Mouse (Mus musculus): Measurements from ENCODE around the gene Tbx3. TPM values are rescaled to one million over a fixed set of nuclear protein-coding genes. Genes with fewer than 3 reads are reported as not detected.

Gene Tbx3
- polyA plus RNA-seq, 1 experiment from 2014 or later = 12.8 TPM

GRCm38 (mm10) chr5:119634861-119635260 is 35.6 kb upstream of the Tbx3 start:
- H3K27me3 ChIP-seq (ENCODE audit: control insufficient read depth, insufficient read depth, low read length) = peaks cover 43% of the 10 kb centered on the region
- no peak for ATAC-seq (replicated peaks; ENCODE audit: insufficient number of reproducible peaks, low FRiP score, low TSS enrichment)
- no peaks in the 10 kb centered on the region for H3K9me3 ChIP-seq (replicated peaks; ENCODE audit: control insufficient read depth, low read length)
- no peak overlapping the region for H3K27ac ChIP-seq (ENCODE audit: low read depth, low read length)
- H3K4me3 ChIP-seq (ENCODE audit: low read depth, low read length) = no peak overlapping the region
- 62% methylated on average over 2 of the region's 2 CpGs for WGBS (ENCODE audit: insufficient replicate concordance)
- no peak overlapping the region for H3K4me2 ChIP-seq
- no peaks in the 10 kb centered on the region for H3K36me3 ChIP-seq (ENCODE audit: control insufficient read depth, insufficient read depth, low read length)
- H3K9ac ChIP-seq (ENCODE audit: low read depth, low read length) = no peak overlapping the region
- H3K4me1 ChIP-seq (ENCODE audit: control insufficient read depth, insufficient read depth, low read length) = peaks cover 21% of the 10 kb centered on the region

- WGBS (ENCODE audit: insufficient replicate concordance) = 27% methylated on average over 12 of the region's 12 CpGs
- ATAC-seq (replicated peaks; ENCODE audit: insufficient number of reproducible peaks, low FRiP score, low TSS enrichment) = no peak
- no peak overlapping the region for H3K27ac ChIP-seq (ENCODE audit: low read depth, low read length)
- no peaks in the 10 kb centered on the region for H3K9me3 ChIP-seq (replicated peaks; ENCODE audit: control insufficient read depth, low read length)
- no peak overlapping the region for H3K4me2 ChIP-seq
- H3K4me3 ChIP-seq (ENCODE audit: low read depth, low read length) = no peak overlapping the region
- peaks cover 20% of the 10 kb centered on the region for H3K4me1 ChIP-seq (ENCODE audit: control insufficient read depth, insufficient read depth, low read length)
- no peaks in the 10 kb centered on the region for H3K36me3 ChIP-seq (ENCODE audit: control insufficient read depth, insufficient read depth, low read length)
- H3K27me3 ChIP-seq (ENCODE audit: control insufficient read depth, insufficient read depth, low read length) = peaks cover 57% of the 10 kb centered on the region
- H3K9ac ChIP-seq (ENCODE audit: low read depth, low read length) = no peak overlapping the region
Measured at GRCm38 (mm10) chr5:119638300-119638699, 32.2 kb upstream of the Tbx3 start.

GRCm38 (mm10) chr5:119641094-119641493 is 29.4 kb upstream of the Tbx3 start:
- peaks cover 64% of the 10 kb centered on the region for H3K27me3 ChIP-seq (ENCODE audit: control insufficient read depth, insufficient read depth, low read length)
- H3K4me2 ChIP-seq = no peak overlapping the region
- peaks cover 14% of the 10 kb centered on the region for H3K4me1 ChIP-seq (ENCODE audit: control insufficient read depth, insufficient read depth, low read length)
- ATAC-seq (replicated peaks; ENCODE audit: insufficient number of reproducible peaks, low FRiP score, low TSS enrichment) = no peak
- no peaks in the 10 kb centered on the region for H3K36me3 ChIP-seq (ENCODE audit: control insufficient read depth, insufficient read depth, low read length)
- H3K9ac ChIP-seq (ENCODE audit: low read depth, low read length) = no peak overlapping the region
- H3K27ac ChIP-seq (ENCODE audit: low read depth, low read length) = no peak overlapping the region
- no peaks in the 10 kb centered on the region for H3K9me3 ChIP-seq (replicated peaks; ENCODE audit: control insufficient read depth, low read length)
- H3K4me3 ChIP-seq (ENCODE audit: low read depth, low read length) = no peak overlapping the region
- 59% methylated on average over 9 of the region's 9 CpGs for WGBS (ENCODE audit: insufficient replicate concordance)

- ATAC-seq (replicated peaks; ENCODE audit: insufficient number of reproducible peaks, low FRiP score, low TSS enrichment) = no peak
Measured at GRCm38 (mm10) chr5:119641714-119642113, 28.8 kb upstream of the Tbx3 start.

GRCm38 (mm10) chr5:119646965-119647364 is 23.5 kb upstream of the Tbx3 start:
- no peak overlapping the region for H3K4me2 ChIP-seq
- H3K4me3 ChIP-seq (ENCODE audit: low read depth, low read length) = no peak overlapping the region
- no peaks in the 10 kb centered on the region for H3K36me3 ChIP-seq (ENCODE audit: control insufficient read depth, insufficient read depth, low read length)
- H3K27me3 ChIP-seq (ENCODE audit: control insufficient read depth, insufficient read depth, low read length) = peaks cover 67% of the 10 kb centered on the region
- H3K27ac ChIP-seq (ENCODE audit: low read depth, low read length) = no peak overlapping the region
- H3K4me1 ChIP-seq (ENCODE audit: control insufficient read depth, insufficient read depth, low read length) = peaks cover 12% of the 10 kb centered on the region
- no peak overlapping the region for H3K9ac ChIP-seq (ENCODE audit: low read depth, low read length)
- no peaks in the 10 kb centered on the region for H3K9me3 ChIP-seq (replicated peaks; ENCODE audit: control insufficient read depth, low read length)
- ATAC-seq (replicated peaks; ENCODE audit: insufficient number of reproducible peaks, low FRiP score, low TSS enrichment) = no peak
- WGBS (ENCODE audit: insufficient replicate concordance) = 48% methylated on average over 2 of the region's 2 CpGs

More at GRCm38 (mm10) chr5:119641714-119642113, 28.8 kb upstream of the Tbx3 start:
- 33% methylated on average over 3 of the region's 3 CpGs for WGBS (ENCODE audit: insufficient replicate concordance)
- H3K4me1 ChIP-seq (ENCODE audit: control insufficient read depth, insufficient read depth, low read length) = peaks cover 11% of the 10 kb centered on the region
- H3K9me3 ChIP-seq (replicated peaks; ENCODE audit: control insufficient read depth, low read length) = no peaks in the 10 kb centered on the region
- no peak overlapping the region for H3K9ac ChIP-seq (ENCODE audit: low read depth, low read length)
- H3K4me3 ChIP-seq (ENCODE audit: low read depth, low read length) = no peak overlapping the region
- H3K4me2 ChIP-seq = no peak overlapping the region
- peaks cover 71% of the 10 kb centered on the region for H3K27me3 ChIP-seq (ENCODE audit: control insufficient read depth, insufficient read depth, low read length)
- H3K27ac ChIP-seq (ENCODE audit: low read depth, low read length) = no peak overlapping the region
- H3K36me3 ChIP-seq (ENCODE audit: control insufficient read depth, insufficient read depth, low read length) = no peaks in the 10 kb centered on the region

GRCm38 (mm10) chr5:119651135-119651965 is 19.1 kb upstream of the Tbx3 start:
- Histone ChIP-seq H3K9me3 (replicated peaks; ENCODE audit: control insufficient read depth, low read length) (no peaks in the 10 kb centered on the region), H3K27ac (ENCODE audit: low read depth, low read length) (no peak overlapping the region), H3K4me2 (peak overlapping the region; percentile 16; the same call in 1 of the 2 replicates), H3K9ac (ENCODE audit: low read depth, low read length) (no peak overlapping the region), H3K4me3 (ENCODE audit: low read depth, low read length) (no peak overlapping the region), H3K36me3 (ENCODE audit: control insufficient read depth, insufficient read depth, low read length) (no peaks in the 10 kb centered on the region), H3K27me3 (ENCODE audit: control insufficient read depth, insufficient read depth, low read length) (peaks cover 78% of the 10 kb centered on the region), H3K4me1 (ENCODE audit: control insufficient read depth, insufficient read depth, low read length) (peaks cover 9% of the 10 kb centered on the region)
- ATAC-seq (replicated peaks; ENCODE audit: insufficient number of reproducible peaks, low FRiP score, low TSS enrichment) = peak; percentile 84
- 9% methylated on average over 13 of the region's 13 CpGs for WGBS (ENCODE audit: insufficient replicate concordance)

GRCm38 (mm10) chr5:119656354-119656753 is 14.1 kb upstream of the Tbx3 start:
- WGBS (ENCODE audit: insufficient replicate concordance) = 8% methylated on average over 7 of the region's 7 CpGs
- Histone ChIP-seq H3K36me3 (ENCODE audit: control insufficient read depth, insufficient read depth, low read length) (no peaks in the 10 kb centered on the region), H3K27me3 (ENCODE audit: control insufficient read depth, insufficient read depth, low read length) (peaks cover 90% of the 10 kb centered on the region), H3K4me1 (ENCODE audit: control insufficient read depth, insufficient read depth, low read length) (peaks cover 2% of the 10 kb centered on the region), H3K9me3 (replicated peaks; ENCODE audit: control insufficient read depth, low read length) (no peaks in the 10 kb centered on the region), H3K4me2 (no peak overlapping the region), H3K4me3 (ENCODE audit: low read depth, low read length) (no peak overlapping the region), H3K9ac (ENCODE audit: low read depth, low read length) (no peak overlapping the region), H3K27ac (ENCODE audit: low read depth, low read length) (no peak overlapping the region)
- ATAC-seq (replicated peaks; ENCODE audit: insufficient number of reproducible peaks, low FRiP score, low TSS enrichment) = no peak

GRCm38 (mm10) chr5:119656856-119657255 is 13.6 kb upstream of the Tbx3 start:
- no peaks in the 10 kb centered on the region; the same call in 1 of the 2 replicates for H3K4me1 ChIP-seq (ENCODE audit: control insufficient read depth, insufficient read depth, low read length)
- ATAC-seq (replicated peaks; ENCODE audit: insufficient number of reproducible peaks, low FRiP score, low TSS enrichment) = no peak
- H3K9ac ChIP-seq (ENCODE audit: low read depth, low read length) = no peak overlapping the region
- H3K4me3 ChIP-seq (ENCODE audit: low read depth, low read length) = peak overlapping the region; percentile 10; the same call in 1 of the 2 replicates
- 2% methylated on average over 21 of the region's 21 CpGs for WGBS (ENCODE audit: insufficient replicate concordance)
- H3K27ac ChIP-seq (ENCODE audit: low read depth, low read length) = no peak overlapping the region
- H3K4me2 ChIP-seq = no peak overlapping the region; the same call in 1 of the 2 replicates
- H3K36me3 ChIP-seq (ENCODE audit: control insufficient read depth, insufficient read depth, low read length) = no peaks in the 10 kb centered on the region
- no peaks in the 10 kb centered on the region for H3K9me3 ChIP-seq (replicated peaks; ENCODE audit: control insufficient read depth, low read length)
- H3K27me3 ChIP-seq (ENCODE audit: control insufficient read depth, insufficient read depth, low read length) = peaks cover 92% of the 10 kb centered on the region

GRCm38 (mm10) chr5:119657362-119657761 is 13.1 kb upstream of the Tbx3 start:
- peaks cover 94% of the 10 kb centered on the region for H3K27me3 ChIP-seq (ENCODE audit: control insufficient read depth, insufficient read depth, low read length)
- no peaks in the 10 kb centered on the region for H3K36me3 ChIP-seq (ENCODE audit: control insufficient read depth, insufficient read depth, low read length)
- H3K9ac ChIP-seq (ENCODE audit: low read depth, low read length) = no peak overlapping the region
- H3K4me2 ChIP-seq = no peak overlapping the region
- H3K4me1 ChIP-seq (ENCODE audit: control insufficient read depth, insufficient read depth, low read length) = no peaks in the 10 kb centered on the region
- no peak overlapping the region for H3K27ac ChIP-seq (ENCODE audit: low read depth, low read length)
- H3K4me3 ChIP-seq (ENCODE audit: low read depth, low read length) = no peak overlapping the region
- ATAC-seq (replicated peaks; ENCODE audit: insufficient number of reproducible peaks, low FRiP score, low TSS enrichment) = no peak
- 5% methylated on average over 6 of the region's 6 CpGs for WGBS (ENCODE audit: insufficient replicate concordance)
- H3K9me3 ChIP-seq (replicated peaks; ENCODE audit: control insufficient read depth, low read length) = no peaks in the 10 kb centered on the region

Measured in heart, embryonic 11.5 days (tissue).